8 mouse cellular contexts compared by ENCODE assay signal in the genomic region with DNA sequence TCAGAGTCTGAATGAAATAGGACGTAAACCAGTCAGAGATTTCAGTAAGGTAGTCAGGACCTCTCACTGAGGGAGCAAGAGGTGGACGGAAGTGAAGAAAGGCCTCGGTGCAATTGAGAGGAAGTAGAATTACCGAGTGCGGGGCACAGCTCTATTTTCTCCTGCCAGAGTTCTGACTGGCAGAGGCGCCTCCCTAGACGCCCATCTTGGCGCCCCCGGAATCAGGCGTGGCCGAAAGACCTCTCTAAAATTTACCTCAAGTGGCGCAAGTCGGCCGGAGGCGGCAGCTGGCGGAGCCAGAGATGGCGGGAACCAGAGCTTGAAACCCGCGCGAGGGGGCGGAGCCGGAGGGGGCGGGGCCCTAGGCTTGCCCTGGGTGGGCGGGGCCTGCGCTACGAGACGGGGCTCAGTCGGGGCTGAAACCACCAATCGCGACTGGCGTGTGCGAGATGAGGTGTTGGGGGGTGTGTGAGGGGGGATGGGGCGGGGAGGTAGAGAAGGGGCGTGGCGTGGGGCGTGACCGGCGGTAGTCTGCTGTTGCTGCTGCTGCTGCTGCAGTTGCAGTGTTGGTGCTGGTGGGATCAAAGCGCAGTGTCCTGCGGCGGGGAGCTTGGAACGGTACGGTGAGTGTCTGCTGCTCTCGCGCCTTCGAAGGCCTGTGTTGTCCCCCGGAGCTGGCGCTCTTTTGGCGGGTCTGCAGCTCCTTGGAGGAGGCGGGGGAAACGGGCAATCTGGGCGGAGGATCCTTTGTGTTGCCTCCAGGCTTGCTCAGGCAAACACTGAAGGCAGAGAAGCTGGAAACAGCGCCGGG. TPM values are rescaled to one million over a fixed set of nuclear protein-coding genes. Genes with fewer than 3 reads are reported as not detected.
DNase-seq lines count a peak whose midpoint lies in the region; ATAC-seq and TF ChIP-seq lines count a peak whose summit lies in the region.

Gene Primpol (minus strand): TSS at position 334 of the 811 bp plus-strand sequence.
Gene Casp3 (plus strand): TSS at position 413 of the 811 bp plus-strand sequence.

- intact Hi-C loops in heart, postnatal 10 days (cut with DNase I) = loop anchor here (5.0 kb wide), 1 partner anchor 125 kb away; no protein-coding TSS in a partner anchor

- DNase-seq in heart, postnatal 10 days = peak; percentile 97
- DNase-seq in layer of hippocampus, adult 11-12 months (ENCODE audit: low spot score) = peak; percentile 94
- DNase-seq in lung, adult 18-20 months = peak; percentile 94 to 97
- DNase-seq in testis, postnatal 14 days (ENCODE audit: low spot score) = peak; percentile 95

- H3K9ac ChIP-seq in ES-Bruce4 (ENCODE audit: low read depth, poor library complexity, severe bottlenecking) = peak within 1 kb of the TSS; percentile 87
- H3K9ac ChIP-seq in forebrain, embryonic 13.5 days = peak within 1 kb of the TSS; percentile 91
- H3K9ac ChIP-seq in neural tube, embryonic 15.5 days (replicated peaks) = peak within 1 kb of the TSS; percentile 90

- peak within 1 kb of the TSS; percentile 35; the same call in 1 of the 2 replicates for H3K27ac ChIP-seq in ES-Bruce4 (ENCODE audit: insufficient read depth, low read length)
- peak within 1 kb of the TSS; percentile 94 for H3K27ac ChIP-seq in forebrain, embryonic 13.5 days
- H3K27ac ChIP-seq in neural tube, embryonic 15.5 days (replicated peaks) = peak within 1 kb of the TSS; percentile 94

- H3K4me3 ChIP-seq in ES-Bruce4 (ENCODE audit: low read depth, low read length) = peak within 1 kb of the TSS; percentile 87
- peak within 1 kb of the TSS; percentile 86 for H3K4me3 ChIP-seq in forebrain, embryonic 13.5 days
- peak within 1 kb of the TSS; percentile 79 for H3K4me3 ChIP-seq in neural tube, embryonic 15.5 days (replicated peaks)

- H3K4me1 ChIP-seq in ES-Bruce4 (ENCODE audit: control insufficient read depth, insufficient read depth, low read length) = no peaks in the 10 kb centered on the region
- peaks cover 37% of the 10 kb centered on the region for H3K4me1 ChIP-seq in forebrain, embryonic 13.5 days
- peaks cover 30% of the 10 kb centered on the region for H3K4me1 ChIP-seq in neural tube, embryonic 15.5 days

- peak; percentile 94 for TF ChIP-seq POLR2A in ES-Bruce4 (IDR thresholded peaks at IDR 0.05; ENCODE audit: insufficient read depth, low read length)

- no peak for TF ChIP-seq CTCF in ES-Bruce4 (IDR thresholded peaks at IDR 0.05; ENCODE audit: low read depth, low read length)

- peak; percentile 16; the same call in 1 of the 2 replicates for TF ChIP-seq EP300 in ES-Bruce4 (IDR thresholded peaks at IDR 0.05; ENCODE audit: insufficient read depth, low read depth, low read length)

- H3K4me2 ChIP-seq in forebrain, embryonic 13.5 days = peak within 1 kb of the TSS; percentile 92
- peak within 1 kb of the TSS; percentile 86 for H3K4me2 ChIP-seq in neural tube, embryonic 15.5 days

- ATAC-seq in cerebellum, adult (ENCODE audit: insufficient number of reproducible peaks, low FRiP score, low TSS enrichment) = peak; percentile 86
- peak; percentile 98 for ATAC-seq in forebrain, embryonic 13.5 days
- peak; percentile 99 for ATAC-seq in neural tube, embryonic 15.5 days (ENCODE audit: low FRiP score)

- no peaks in the 10 kb centered on the region for H3K27me3 ChIP-seq in ES-Bruce4 (ENCODE audit: control insufficient read depth, insufficient read depth, low read length, poor library complexity, severe bottlenecking)
- H3K27me3 ChIP-seq in forebrain, embryonic 13.5 days = no peaks in the 10 kb centered on the region
- no peaks in the 10 kb centered on the region for H3K27me3 ChIP-seq in neural tube, embryonic 15.5 days (replicated peaks)

- WGBS in forebrain, embryonic 13.5 days = under 1% methylated on average over 53 of the region's 54 CpGs
- under 1% methylated on average over 46 of the region's 54 CpGs for WGBS in neural tube, embryonic 15.5 days

- H3K9me3 ChIP-seq in ES-Bruce4 (replicated peaks; ENCODE audit: control insufficient read depth, insufficient read depth, low read length, poor library complexity, severe bottlenecking) = no peaks in the 10 kb centered on the region
- H3K9me3 ChIP-seq in forebrain, embryonic 13.5 days (replicated peaks) = no peaks in the 10 kb centered on the region
- H3K9me3 ChIP-seq in neural tube, embryonic 15.5 days (replicated peaks) = no peaks in the 10 kb centered on the region

- H3K36me3 ChIP-seq in ES-Bruce4 (ENCODE audit: control insufficient read depth, insufficient read depth, low read length, poor library complexity, severe bottlenecking) = 0 out of 2 replicates have a peak, but pooled peaks cover 2% of the 10 kb centered on the region
- no peaks in the 10 kb centered on the region for H3K36me3 ChIP-seq in forebrain, embryonic 13.5 days (ENCODE audit: poor library complexity, severe bottlenecking)
- H3K36me3 ChIP-seq in neural tube, embryonic 15.5 days = no peaks in the 10 kb centered on the region

RNA-seq across cellular contexts. Expression of gene Primpol, which starts in this region (rescaled TPM):
- 53.4 and 64.2 TPM in 2 replicates for polyA plus RNA-seq in ES-Bruce4 (2011; ENCODE audit: insufficient read depth, insufficient read length, low read depth, missing spikeins)
- polyA plus RNA-seq in forebrain, embryonic 13.5 days (2015; fragmentation: Nextera tagmentation; extraction: Ambion mirVana) = 8.3 and 10.3 TPM in 2 replicates
- 1 to 10 TPM; 3.7 to 6.5 TPM for total RNA-seq in heart, postnatal 10 days (2021)
- polyA plus RNA-seq in neural tube, embryonic 15.5 days (2015; fragmentation: Nextera tagmentation; extraction: Ambion mirVana) = 8.4 and 9.5 TPM in 2 replicates

RNA-seq across cellular contexts. Expression of gene Casp3, which starts in this region (rescaled TPM):
- polyA plus RNA-seq in ES-Bruce4 (2011; ENCODE audit: insufficient read depth, insufficient read length, low read depth, missing spikeins) = 96.0 and 99.9 TPM in 2 replicates
- polyA plus RNA-seq in forebrain, embryonic 13.5 days (2015; fragmentation: Nextera tagmentation; extraction: Ambion mirVana) = 208 and 213 TPM in 2 replicates
- total RNA-seq in heart, postnatal 10 days (2021) = 10 to 100 TPM; 15.8 to 18.7 TPM
- 192 and 212 TPM in 2 replicates for polyA plus RNA-seq in neural tube, embryonic 15.5 days (2015; fragmentation: Nextera tagmentation; extraction: Ambion mirVana)

Comparison
In these comparisons a context has a peak if more than half of its experiments do, and no peak if none do; other contexts are left out.
1. Peak in every context shown above with its lines: DNase-seq, ATAC-seq, H3K4me3 ChIP-seq and H3K27ac ChIP-seq.
2. H3K27ac ChIP-seq: peak in every context shown above with its lines; median percentile 94 in forebrain, embryonic 13.5 days; 94 in neural tube, embryonic 15.5 days; 35 in ES-Bruce4.